Mouse (Mus musculus): ENCODE data around the gene Des.

Gene Des

DNA sequence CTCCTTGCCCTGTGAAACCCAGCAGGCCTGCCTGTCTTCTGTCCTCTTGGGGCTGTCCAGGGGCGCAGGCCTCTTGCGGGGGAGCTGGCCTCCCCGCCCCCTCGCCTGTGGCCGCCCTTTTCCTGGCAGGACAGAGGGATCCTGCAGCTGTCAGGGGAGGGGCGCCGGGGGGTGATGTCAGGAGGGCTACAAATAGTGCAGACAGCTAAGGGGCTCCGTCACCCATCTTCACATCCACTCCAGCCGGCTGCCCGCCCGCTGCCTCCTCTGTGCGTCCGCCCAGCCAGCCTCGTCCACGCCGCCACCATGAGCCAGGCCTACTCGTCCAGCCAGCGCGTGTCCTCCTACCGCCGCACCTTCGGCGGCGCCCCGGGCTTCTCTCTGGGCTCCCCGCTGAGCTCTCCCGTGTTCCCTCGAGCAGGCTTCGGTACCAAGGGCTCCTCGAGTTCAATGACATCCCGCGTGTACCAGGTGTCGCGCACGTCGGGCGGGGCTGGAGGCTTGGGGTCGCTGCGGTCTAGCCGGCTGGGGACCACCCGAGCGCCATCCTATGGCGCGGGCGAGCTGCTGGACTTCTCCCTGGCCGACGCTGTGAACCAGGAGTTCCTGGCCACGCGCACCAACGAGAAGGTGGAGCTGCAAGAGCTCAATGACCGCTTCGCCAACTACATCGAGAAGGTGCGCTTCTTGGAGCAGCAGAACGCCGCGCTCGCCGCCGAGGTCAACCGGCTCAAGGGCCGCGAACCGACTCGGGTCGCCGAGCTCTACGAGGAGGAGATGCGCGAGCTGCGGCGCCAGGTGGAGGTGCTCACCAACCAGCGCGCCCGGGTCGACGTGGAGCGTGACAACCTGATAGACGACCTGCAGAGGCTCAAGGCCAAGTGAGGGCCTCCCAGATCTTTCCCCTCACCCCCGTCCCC lies at the start of gene Des:
Gene Des (plus strand): TSS at position 218 of the 920 bp plus-strand sequence.
- no peak for DNase-seq (ENCODE audit: low spot score in 2 of 2)

DNA sequence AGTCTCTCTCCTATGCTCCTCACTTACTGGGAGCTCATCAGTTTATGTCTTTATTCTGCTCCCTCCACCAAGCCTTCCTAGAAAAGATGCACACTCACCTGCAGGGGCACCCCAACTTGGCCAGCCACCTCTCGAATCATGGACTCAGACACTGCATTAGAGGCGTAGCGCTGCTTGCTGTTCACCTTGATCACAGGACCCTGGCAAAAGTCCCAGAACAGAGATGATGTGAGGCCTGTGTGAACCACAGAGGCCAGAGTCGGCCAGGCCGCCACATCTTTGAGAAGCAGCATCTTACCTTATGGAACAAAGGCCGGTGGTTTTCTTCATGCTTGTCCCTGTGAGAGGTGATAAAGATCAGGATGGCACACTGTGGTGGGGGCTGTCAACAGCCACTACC lies 48.4 kb upstream of the Des start:
- no peak for DNase-seq (ENCODE audit: low spot score in 2 of 2)

- no peak for DNase-seq (ENCODE audit: low spot score in 2 of 2)
Observed at GRCm38 (mm10) chr1:75315011-75315410, 45.1 kb upstream of the Des start.

DNA sequence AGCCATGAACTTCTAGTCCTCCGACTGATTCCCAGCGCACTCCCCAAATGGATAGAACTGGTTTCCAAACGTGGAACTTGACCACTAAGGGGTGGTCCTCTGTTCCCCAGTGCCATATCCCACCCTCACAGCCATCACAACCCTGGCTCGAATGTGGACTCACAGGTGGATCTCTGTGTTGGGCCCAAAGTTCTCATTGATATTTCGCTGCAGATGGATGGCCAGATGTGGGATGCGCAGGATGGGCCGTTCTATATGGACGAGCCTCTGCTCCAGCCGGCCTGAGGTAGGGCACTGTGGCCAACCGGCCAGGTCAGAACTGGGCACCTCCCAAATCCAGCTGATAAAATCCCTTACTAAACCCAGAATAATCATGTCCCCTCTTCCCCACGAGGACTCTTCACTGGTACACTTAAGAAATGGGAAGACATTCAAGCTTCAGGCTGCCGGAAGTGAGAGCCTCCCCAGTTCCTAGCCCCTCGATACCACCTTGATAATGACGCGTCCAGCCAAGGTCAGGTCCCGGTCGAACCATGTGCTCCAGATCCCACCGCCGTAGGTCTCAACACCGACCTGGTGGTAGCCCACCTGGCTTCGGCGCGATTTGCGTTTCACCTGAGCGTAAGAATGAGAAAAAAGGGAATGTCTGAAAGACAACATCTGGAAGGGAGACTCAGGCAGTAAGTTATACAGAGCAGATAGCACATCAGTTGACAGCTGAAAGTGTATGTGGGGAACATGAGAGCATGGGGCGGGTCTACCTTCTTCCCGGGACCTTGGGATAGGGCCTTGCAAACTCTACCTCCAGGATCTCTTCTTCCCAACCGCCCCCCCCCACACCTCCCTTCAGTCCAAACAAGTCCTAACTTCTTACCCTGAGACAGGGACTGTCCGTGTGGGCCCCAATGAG lies 44.4 kb upstream of the Des start:
- DNase-seq (ENCODE audit: low spot score in 2 of 2): peak in 1 of 2 experiments; percentile 23

- DNase-seq (ENCODE audit: low spot score in 2 of 2): peak in 1 of 2 experiments; percentile 80
Observed at GRCm38 (mm10) chr1:75316861-75317240, 43.3 kb upstream of the Des start.

DNA sequence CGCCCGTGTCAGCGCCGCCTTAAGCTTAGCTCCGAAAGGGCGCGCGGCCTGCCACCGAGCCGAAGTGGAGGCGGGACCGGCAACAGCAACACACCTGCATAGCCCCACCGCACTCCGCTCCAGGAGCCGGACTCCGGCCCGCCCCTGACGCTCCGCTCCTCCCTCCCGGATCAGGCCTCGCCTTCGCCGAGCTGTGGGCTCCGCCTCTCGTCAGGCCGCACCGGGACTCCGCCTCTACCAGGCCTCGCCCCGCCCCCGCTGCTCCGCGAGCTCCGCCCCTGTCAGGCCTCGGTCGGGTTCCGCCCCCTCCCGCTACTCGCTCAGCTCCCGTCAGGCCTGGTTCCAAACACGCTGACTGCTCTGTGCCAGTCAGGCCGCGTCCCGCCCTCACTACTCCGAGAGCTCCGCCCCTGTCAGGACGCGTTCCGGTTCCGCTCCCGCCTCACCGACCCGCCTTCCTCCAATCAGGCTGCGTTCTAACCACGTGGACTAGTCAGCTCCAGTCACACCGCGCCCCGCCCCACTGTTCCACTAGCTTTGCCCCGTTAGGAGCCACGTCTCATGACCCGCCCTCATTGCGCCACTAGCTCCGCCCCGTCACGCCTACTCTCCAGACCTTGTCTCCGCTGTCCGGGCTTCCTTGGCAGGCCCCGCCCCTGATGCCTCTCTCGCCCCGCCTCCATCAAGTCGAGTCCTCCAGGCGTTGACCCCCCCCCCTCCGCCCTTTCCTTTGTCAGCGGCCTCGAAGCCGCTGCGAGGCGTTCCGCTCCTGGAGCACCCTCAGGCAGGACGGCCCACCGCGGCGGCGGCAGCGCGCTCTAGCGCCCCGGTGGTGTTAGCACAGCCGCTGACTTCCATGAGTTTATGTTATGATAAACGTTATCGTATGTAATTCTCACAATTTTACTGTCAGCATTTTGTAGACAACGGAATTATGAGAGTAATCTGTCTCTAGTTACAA lies 42.6 kb upstream of the Des start, which contains the start of gene Dnpep:
Gene Dnpep (minus strand): TSS at position 750 of the 961 bp plus-strand sequence.
- peak; percentile 100 for DNase-seq (ENCODE audit: low spot score in 2 of 2)

- DNase-seq (ENCODE audit: low spot score in 2 of 2): no peak
Observed at GRCm38 (mm10) chr1:75318301-75318700, 41.8 kb upstream of the Des start.

- no peak for DNase-seq (ENCODE audit: low spot score in 2 of 2)
Observed at GRCm38 (mm10) chr1:75318736-75319135, 41.4 kb upstream of the Des start.

DNA sequence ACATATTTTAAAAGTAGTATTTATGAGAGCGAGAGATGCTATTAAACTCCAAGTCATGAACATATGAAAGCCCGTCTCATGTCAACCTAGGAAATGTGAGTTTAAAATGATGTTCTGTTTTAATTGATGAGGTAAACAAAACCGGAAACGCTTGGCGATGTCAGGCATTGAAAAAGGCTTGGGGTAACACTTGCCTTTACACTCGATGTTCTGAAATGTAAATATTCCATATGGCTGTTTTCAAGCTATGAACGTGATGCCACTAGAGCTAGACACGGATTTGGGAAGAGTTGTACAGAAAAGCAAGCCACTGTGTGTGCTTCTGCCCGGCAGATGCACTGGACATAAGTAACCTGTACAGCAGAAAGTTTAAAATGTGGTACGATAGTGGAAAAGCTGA lies 41.0 kb upstream of the Des start:
- DNase-seq (ENCODE audit: low spot score in 2 of 2): no peak

DNA sequence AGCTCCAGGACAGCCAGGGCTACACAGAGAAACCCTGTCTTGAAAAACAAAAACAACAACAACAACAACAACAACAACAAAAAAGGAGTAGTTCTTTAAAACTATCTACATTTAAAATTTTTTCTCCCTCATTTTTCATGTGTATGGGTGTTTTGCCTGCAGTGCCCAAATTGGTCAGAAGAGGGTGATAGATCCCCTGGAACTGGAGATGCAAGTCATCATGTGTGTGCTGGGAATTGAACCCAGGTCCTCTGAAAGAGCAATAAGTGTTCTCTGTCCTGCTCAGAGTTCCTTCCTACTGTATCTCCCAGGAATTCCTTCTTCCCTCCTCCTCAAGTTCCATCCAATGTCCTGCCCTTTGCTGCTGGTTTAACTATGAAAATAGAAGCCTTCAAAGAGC lies 32.7 kb upstream of the Des start:
- DNase-seq (ENCODE audit: low spot score in 2 of 2): no peak

GRCm38 (mm10) chr1:75331271-75331670 lies 28.9 kb upstream of the Des start:
- no peak for DNase-seq (ENCODE audit: low spot score in 2 of 2)

DNA sequence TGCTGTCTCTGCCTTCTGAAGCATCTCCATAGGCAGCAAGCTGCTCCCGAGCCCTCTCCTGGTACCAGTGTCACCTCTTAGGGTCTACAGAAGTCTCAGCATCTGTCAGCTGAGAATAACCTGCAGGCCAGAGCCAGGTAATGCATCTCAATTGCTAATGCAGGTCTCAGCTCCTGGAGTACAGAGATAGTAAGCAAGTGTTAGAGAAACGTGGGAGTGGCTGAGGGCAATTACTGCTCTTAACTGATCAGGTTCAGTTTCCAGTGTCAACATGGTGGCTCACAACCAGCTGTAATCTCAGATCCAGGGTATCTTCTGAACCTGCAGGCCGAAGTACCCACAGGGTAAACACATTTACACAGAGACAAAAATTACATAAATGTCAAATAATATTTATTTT lies 23.7 kb upstream of the Des start:
- no peak for DNase-seq (ENCODE audit: low spot score in 2 of 2)

- no peak for DNase-seq (ENCODE audit: low spot score in 2 of 2)
Observed at GRCm38 (mm10) chr1:75337097-75337496, 23.0 kb upstream of the Des start.

- DNase-seq (ENCODE audit: low spot score in 2 of 2): no peak
Observed at GRCm38 (mm10) chr1:75338091-75338694, 21.9 kb upstream of the Des start.

DNA sequence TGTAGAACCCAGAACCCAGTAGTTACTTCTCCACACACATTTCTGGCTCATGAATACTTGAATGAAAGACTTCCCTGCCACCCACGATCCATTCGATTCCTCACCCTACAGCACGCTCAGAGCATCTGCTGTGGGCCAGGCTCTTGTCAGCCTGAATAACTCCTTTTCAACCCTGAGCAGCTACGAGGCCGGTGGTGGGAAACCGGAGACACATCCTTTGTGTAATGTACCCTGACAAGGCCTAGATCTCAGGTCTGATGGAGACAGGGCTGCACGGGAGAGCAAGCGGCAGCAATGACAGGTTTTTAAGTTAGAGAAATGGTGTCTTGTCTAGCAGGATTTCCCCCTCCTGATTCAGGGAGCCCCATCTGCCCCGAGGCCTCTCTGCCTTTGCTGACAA lies 20.8 kb upstream of the Des start:
- no peak for DNase-seq (ENCODE audit: low spot score in 2 of 2)

DNA sequence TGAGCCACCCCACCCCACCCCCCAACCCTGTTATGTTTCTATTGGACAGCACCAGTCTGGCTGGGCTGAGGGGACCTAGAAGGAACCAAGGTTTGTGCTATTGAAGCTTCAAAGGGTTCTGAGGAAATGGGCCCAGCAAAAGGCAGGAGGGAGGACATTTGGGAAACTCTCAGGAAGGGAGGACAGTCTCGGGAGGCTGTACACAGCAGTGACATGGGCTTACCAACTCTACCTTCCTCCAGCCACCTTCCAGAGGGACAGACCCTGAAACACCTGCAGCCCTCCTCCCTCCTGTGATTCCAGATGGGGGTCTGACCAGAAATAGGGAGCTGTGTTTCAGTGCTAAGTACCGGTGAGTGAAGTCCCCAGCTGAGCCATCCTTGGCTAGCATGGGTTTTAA lies 19.6 kb upstream of the Des start:
- DNase-seq (ENCODE audit: low spot score in 2 of 2): no peak

DNA sequence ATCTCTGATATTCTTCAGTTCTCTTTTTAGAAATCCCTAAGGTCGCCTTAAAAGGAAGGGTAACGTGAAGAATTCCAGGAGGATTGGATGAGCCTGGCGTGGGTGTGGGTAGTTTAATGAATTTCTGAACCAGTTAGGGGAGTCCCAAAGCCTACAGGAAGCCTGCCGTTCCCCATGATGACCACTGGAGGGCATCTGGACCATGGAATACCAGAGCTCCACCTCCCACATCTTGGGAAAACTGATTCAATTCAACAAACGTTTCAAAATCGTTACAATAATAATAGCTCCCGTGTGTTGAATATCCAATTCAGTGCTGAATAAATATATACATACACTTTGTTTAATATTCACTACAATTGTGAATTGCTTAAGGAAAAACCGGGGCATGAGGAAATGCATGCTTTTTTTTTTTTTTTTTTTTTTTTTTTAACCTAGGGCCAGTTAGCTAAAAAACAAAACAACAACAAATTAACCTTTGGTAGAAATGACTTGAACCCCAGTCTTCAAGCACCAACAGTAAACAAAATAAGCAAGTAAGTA lies 17.2 kb upstream of the Des start:
- peak; percentile 65 to 71 for DNase-seq (ENCODE audit: low spot score in 2 of 2)

- no peak for DNase-seq (ENCODE audit: low spot score in 2 of 2)
Observed at GRCm38 (mm10) chr1:75344291-75345035, 15.7 kb upstream of the Des start.

- no peak for DNase-seq (ENCODE audit: low spot score in 2 of 2)
Observed at GRCm38 (mm10) chr1:75345036-75345935, 14.8 kb upstream of the Des start.
